Mouse (Mus musculus) adrenal gland, postnatal 25 days (tissue): Measurements from ENCODE around the gene Gm3238. TPM values are rescaled to one million over a fixed set of nuclear protein-coding genes. Genes with fewer than 3 reads are reported as not detected.
"Not testable (repeated sequence)": the region's sequence is repeated elsewhere in the genome, so short reads cannot be mapped to it uniquely, and the experiment has no call there.

Experiments
- DNase-seq: peaks from one replicate; pipeline ENCODE4 v3.0.0; 2021; ENCODE audit warnings: mixed read lengths
- total RNA-seq: library from RNA; stranded (reverse); gene quantifications from 2 replicates; pipeline ENCODE4 v1.2.3, GENCODE M21; 2021

The Gm3238 gene
- total RNA-seq, 1 experiment from 2014 or later = not detected

GRCm38 (mm10) chr10:77741924-77742688 is 29.0 kb downstream of the Gm3238 start, which contains the start of gene Gm18596:
Gene Gm18596, minus strand, starts transcription at chr10:77742638.
- DNase-seq = not testable (repeated sequence)

DNA sequence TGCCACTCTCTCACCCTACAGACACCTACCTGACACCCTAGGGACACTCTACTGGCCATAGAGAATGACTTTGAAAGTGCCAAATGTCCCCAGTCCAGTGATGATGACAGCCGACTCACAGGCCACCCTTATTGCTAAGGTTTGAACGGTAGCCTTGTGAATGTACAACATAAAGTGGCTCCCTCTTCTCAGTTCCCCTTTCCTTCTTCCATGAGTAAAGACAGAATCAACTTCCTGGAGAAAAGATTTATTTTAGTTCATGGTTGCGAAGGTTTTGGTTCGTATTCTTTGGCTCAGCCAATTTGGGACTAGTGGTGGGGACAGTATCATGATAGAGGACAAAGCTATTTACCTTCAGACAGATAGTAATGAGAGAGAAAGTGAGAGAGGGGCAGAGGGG is 32.2 kb downstream of the Gm3238 start:
- DNase-seq = no peak

GRCm38 (mm10) chr10:77735928-77736327 is 35.2 kb downstream of the Gm3238 start:
- DNase-seq = no peak

GRCm38 (mm10) chr10:77729241-77729640 is 41.9 kb downstream of the Gm3238 start:
- peak; percentile 8 for DNase-seq

GRCm38 (mm10) chr10:77728280-77728679 is 42.8 kb downstream of the Gm3238 start:
- DNase-seq = no peak

DNA sequence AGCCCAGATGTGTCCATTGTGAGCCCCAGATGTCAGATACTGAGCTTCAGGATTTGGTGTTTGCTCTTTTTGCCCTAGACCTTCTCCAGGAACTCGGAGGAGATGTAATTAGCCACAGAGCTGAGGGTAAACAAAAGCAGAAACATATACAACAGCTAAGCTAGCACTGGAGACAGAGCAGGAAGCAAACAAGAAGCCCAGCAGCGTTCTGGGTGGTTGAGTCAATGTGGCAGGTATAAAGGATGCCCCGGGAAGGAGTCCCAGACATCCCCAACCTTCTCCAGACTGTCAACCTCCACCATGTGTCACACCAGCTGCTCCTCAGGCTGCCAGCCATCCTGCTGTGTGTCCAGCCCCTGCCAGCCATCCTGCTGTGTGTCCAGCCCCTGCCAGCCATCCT is 44.9 kb downstream of the Gm3238 start, which contains the start of gene Gm10100:
Gm10100 (plus strand) TSS at position 301 of the 400 bp plus-strand sequence.
- no peak for DNase-seq

- no peak for DNase-seq
Observed at GRCm38 (mm10) chr10:77724855-77725254, 46.3 kb downstream of the Gm3238 start.

Other genes starting within 250 kb of the Gm3238 start
- gene Itgb2, start 241.1 kb downstream of the Gm3238 start, total RNA-seq = 2.2 and 3.3 TPM in 2 replicates
- 154 and 195 TPM in 2 replicates for gene Pttg1ip, start 189.6 kb downstream of the Gm3238 start, total RNA-seq
- gene Sumo3, start 165.2 kb downstream of the Gm3238 start, total RNA-seq = 104 and 117 TPM in 2 replicates
- 20.9 TPM in 1 of 2 replicates, not detected in the other for gene Gm49325, start 165.1 kb downstream of the Gm3238 start, total RNA-seq
- gene Ube2g2, start 149.1 kb downstream of the Gm3238 start, total RNA-seq = 45.4 and 45.5 TPM in 2 replicates
- gene Tspear, start 84.8 kb downstream of the Gm3238 start, total RNA-seq = 0.39 and 0.86 TPM in 2 replicates
- gene Gm19402, start 80.6 kb downstream of the Gm3238 start, total RNA-seq = not detected in 2 replicates
- not detected in 2 replicates for gene Gm9508, start 74.1 kb downstream of the Gm3238 start, total RNA-seq
- not detected in 2 replicates for gene Gm10272, start 64.7 kb downstream of the Gm3238 start, total RNA-seq
- gene Gm10024, start 59.9 kb downstream of the Gm3238 start, total RNA-seq = not detected in 2 replicates
- gene Gm10142, start 55.5 kb downstream of the Gm3238 start, total RNA-seq = not detected in 2 replicates
- not detected in 2 replicates for gene Krtap12-1, start 50.7 kb downstream of the Gm3238 start, total RNA-seq
- not detected in 2 replicates for gene Gm10100, start 44.8 kb downstream of the Gm3238 start, total RNA-seq
- not detected in 2 replicates for gene Gm18596, start 28.7 kb downstream of the Gm3238 start, total RNA-seq
- gene Gm9736, start 20.0 kb downstream of the Gm3238 start, total RNA-seq = not detected in 2 replicates
- not detected in 2 replicates for gene Gm3233, start 11.6 kb downstream of the Gm3238 start, total RNA-seq
- gene Gm7138, start 5.6 kb upstream of the Gm3238 start, total RNA-seq = not detected in 2 replicates
- not detected in 2 replicates for gene Gm3250, start 11.2 kb upstream of the Gm3238 start, total RNA-seq
- gene Gm7137, start 16.9 kb upstream of the Gm3238 start, total RNA-seq = not detected in 2 replicates
- not detected in 2 replicates for gene Gm9639, start 23.8 kb upstream of the Gm3238 start, total RNA-seq
- not detected in 2 replicates for gene Gm19668, start 27.8 kb upstream of the Gm3238 start, total RNA-seq
- gene Gm9507, start 40.5 kb upstream of the Gm3238 start, total RNA-seq = not detected in 2 replicates
- gene Gm2696, start 43.4 kb upstream of the Gm3238 start, total RNA-seq = not detected in 2 replicates
- not detected in 2 replicates for gene Krtap10-4, start 55.8 kb upstream of the Gm3238 start, total RNA-seq
- gene Krtap10-10, start 64.6 kb upstream of the Gm3238 start, total RNA-seq = not detected in 2 replicates
- gene Gm36176, start 75.5 kb upstream of the Gm3238 start, total RNA-seq = not detected in 2 replicates
- gene Gm10318, start 81.5 kb upstream of the Gm3238 start, total RNA-seq = not detected in 2 replicates
- gene Gm3285, start 90.7 kb upstream of the Gm3238 start, total RNA-seq = not detected in 2 replicates
- gene Lrrc3, start 131.2 kb upstream of the Gm3238 start, total RNA-seq = 5.5 and 8.0 TPM in 2 replicates
- gene Trpm2, start 199.2 kb upstream of the Gm3238 start, total RNA-seq = 1.2 and 2.7 TPM in 2 replicates
- gene 1810043G02Rik, start 207.2 kb upstream of the Gm3238 start, total RNA-seq = 18.5 and 22.1 TPM in 2 replicates
- gene Pfkl, start 238.8 kb upstream of the Gm3238 start, total RNA-seq = 91.4 and 96.0 TPM in 2 replicates